Mouse (Mus musculus) erythroblast, adult 5-6 weeks (primary cell): ENCODE results near the gene Cpe. TPM values are rescaled to one million over a fixed set of nuclear protein-coding genes. Genes with fewer than 3 reads are reported as not detected.

Experiments
- ATAC-seq: replicated peaks from 2 replicates; pipeline ENCODE4 v1.8.0; 2016; ENCODE audit warnings: moderate number of reproducible peaks, mild to moderate bottlenecking, moderate TSS enrichment, inconsistent platforms; ENCODE audit not compliant: poor library complexity, low FRiP score, severe bottlenecking
- total RNA-seq, 2 experiments: library from RNA; stranded (forward) in 1 of 2; stranded (reverse) in 1 of 2; fragments of 150-400 nt in 1 of 2; fragments of 200-764, 138-1000 nt in 1 of 2; gene quantifications; 2 replicates each; pipeline versions ENCODE4 v1.2.3 to v1.2.4; 2015 to 2017; ENCODE audit warnings: low replicate concordance in 2 of 2

Gene Cpe
- total RNA-seq, 2 experiments from 2014 or later: not detected

DNA sequence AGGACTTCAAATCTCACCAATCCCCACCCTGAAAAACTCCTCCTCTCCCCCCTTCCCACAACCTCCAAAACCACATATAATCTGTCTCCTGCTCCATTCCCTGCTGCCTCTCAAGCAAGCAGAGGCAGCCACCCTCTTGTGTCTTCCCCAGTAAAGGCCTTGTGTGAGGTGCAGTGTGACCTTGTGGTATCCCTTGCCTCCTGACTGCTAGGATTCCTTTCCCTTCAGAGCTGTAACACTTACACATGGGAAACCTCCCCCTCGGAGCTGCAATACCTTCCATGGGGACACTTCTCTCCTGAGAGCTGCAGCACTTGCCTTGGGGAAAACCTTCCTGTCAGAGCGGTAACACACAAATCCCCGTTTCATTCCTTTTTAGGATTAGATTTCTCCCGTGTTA lies 96.5 kb downstream of the Cpe start:
- no peak for ATAC-seq

DNA sequence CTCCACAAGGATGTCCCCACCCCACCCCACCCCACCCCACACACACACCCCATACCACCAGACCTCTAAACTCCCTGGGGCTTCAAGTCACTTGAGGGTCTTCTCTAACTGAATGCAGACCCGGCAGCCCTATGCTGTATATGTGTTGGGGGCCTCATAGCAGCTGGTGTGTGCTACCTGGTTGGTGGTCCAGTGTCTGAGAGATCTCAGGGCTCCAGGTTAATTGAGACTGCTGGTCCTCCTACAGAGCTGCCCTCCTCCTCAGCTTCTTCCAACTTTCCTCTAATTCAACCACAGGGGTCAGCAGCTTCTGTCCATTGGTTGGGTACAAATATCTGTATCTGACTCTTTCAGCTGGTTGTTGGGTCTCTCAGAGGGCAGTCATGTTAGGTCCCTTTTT lies 102.4 kb downstream of the Cpe start:
- ATAC-seq: no peak

DNA sequence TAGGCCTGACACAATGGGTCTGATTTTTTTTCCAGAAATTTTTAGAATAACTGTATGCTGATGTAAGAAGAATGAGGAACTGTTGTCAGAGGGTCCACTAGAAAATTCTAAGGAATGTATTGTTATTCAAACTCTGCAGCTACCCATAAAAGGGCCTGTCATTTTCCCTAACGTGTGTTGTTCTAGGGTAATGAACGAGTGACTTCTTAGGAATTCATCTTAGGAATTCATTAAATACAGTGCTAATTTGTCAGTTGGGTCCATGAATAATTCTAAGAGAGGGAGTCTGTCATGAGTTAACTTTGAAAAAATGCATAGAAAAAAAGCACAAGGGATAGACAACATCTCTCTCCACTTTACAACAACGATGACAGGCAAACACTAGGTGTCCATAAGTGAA lies 110.0 kb downstream of the Cpe start:
- ATAC-seq: no peak

DNA sequence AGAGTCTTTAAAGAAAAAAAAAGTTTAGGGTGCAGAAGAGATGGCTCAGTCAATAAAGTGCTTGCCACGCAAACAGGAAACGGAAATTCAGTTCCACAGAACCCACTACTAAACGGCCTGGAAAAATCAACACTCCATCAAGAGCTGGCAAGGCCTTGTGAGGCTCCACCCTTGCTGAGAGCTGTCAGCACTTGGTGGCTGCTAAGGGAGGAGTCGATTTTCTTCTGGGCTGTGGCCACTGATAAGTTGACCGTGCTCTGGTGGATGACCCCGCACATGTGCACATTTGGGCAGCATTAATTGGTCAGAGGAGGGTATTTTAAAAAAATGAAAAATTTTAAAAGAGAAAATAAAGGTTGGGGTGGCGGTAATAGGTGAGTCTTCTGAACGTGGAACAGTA lies 114.6 kb downstream of the Cpe start:
- ATAC-seq: no peak

DNA sequence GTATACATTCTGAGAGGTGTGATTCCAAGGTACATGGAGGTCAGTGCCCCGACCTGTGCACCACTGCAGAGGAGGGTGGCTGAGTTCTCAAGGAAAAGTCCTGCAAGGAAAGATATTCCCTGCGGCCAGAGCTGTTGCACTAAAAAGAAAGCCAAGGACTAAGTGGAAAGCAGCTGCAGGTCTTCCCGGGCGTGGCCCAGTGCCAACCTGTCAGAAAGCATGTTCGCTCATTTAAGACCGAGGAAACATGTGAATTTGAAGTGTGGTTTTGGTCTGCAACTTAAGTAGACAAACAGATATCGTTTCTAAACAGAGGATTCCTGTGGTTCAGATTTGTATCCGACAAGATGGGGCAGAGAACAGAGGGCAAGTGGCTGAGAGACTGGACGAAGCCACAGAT lies 117.9 kb downstream of the Cpe start:
- ATAC-seq: no peak

DNA sequence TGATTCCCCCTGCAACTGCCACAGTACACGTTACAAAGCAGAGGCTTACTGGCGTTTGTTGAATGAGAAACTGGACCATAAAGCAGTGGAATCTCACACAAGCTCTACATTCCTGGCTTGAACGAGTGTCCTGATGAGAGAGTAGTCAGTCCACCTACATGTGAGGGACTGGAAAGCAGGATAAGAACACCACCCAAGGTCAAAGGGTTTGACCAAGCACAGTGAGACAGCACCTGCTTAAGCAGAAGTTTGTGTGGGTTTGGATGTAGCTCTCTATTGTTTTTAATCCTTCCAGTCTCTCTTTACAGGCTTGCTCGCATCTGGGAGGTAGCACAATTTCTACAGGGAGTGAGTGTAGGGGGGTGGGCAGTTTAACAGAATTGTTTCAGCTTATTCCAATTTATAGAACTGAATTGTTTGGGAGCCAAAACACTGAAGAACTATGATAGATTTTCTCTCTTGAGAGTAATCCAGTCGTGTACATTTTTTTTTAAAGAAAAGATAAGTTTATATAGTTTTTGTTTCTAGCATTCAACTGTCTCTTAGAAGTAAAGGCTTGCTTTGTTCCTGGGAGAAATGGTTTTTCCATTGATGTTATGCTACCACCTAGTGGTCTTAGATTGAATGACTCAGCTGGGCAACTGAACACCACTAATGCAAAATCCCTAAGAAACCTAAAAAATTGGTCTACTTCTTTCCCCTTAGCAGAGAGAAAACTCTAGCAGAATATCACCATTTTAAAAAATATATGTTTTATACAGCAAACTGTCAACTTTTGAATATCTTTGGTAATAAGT lies 144.6 kb downstream of the Cpe start:
- ATAC-seq: no peak

DNA sequence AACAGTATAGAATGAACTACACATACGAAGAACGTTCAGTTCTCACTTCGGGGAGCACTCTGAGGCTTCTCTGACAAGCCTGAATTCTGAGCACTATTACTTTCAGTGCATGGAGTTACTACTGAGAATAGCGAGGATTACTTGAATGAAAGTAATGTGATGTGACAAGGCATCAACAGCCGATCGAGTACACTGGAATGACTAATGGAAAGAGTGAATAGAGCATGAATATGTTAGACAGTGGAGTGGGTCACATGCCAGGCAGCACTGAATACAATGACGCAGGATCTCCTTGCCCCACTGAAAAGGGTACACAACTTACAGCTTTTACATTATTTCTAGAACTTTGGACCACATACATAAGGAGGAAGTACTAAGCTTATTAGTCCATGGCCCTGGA lies 149.4 kb downstream of the Cpe start:
- ATAC-seq: no peak

Other genes with a start within 250 kb of the Cpe start
- 15.8 and 21.9 TPM in 2 replicates for gene Msmo1, start 40.7 kb upstream of the Cpe start, total RNA-seq (2015; ENCODE audit: low replicate concordance)
- 12.1 and 18.7 TPM in 2 replicates for gene Msmo1, start 40.7 kb upstream of the Cpe start, total RNA-seq (2017; ENCODE audit: low replicate concordance)
- gene Klhl2, start 157.0 kb upstream of the Cpe start, total RNA-seq (2015; ENCODE audit: low replicate concordance): 4.8 and 5.0 TPM in 2 replicates
- 3.1 and 3.6 TPM in 2 replicates for gene Klhl2, start 157.0 kb upstream of the Cpe start, total RNA-seq (2017; ENCODE audit: low replicate concordance)